Mouse (Mus musculus) lung, postnatal 0 days (tissue): ENCODE data around the gene Tnfsf13. TPM values are rescaled to one million over a fixed set of nuclear protein-coding genes. Genes with fewer than 3 reads are reported as not detected.
A peak's percentile ranks its signal among the peaks of the same experiment; 100 is the strongest.

Experiments
- ATAC-seq: fragments of 200-750 bp; cut with Nextera tagmentation; 2 replicates; pipeline ENCODE4 v1.8.0; 2017; ENCODE audit warnings: moderate library complexity
- DNase-seq: peaks from one replicate; pipeline ENCODE4 v3.0.0-alpha.2; 2016; ENCODE audit warnings: low spot score
- H3K27ac ChIP-seq: fragments of 300-500 bp; sonication (generic); 2 replicates; pipeline ENCODE4 v1.5.1; 2014; ENCODE audit warnings: antibody characterized with exemption, mild to moderate bottlenecking, low read length, mixed read lengths
- H3K27me3 ChIP-seq: fragments of 300-500 bp; sonication (generic); replicated peaks from 2 replicates; pipeline ENCODE4 v1.6.1; 2014; ENCODE audit warnings: low read length, mixed read lengths; ENCODE audit not compliant: insufficient read depth
- H3K36me3 ChIP-seq: fragments of 300-500 bp; sonication (generic); 2 replicates; pipeline ENCODE4 v1.6.1; 2014; ENCODE audit warnings: low read length, mixed read lengths; ENCODE audit not compliant: insufficient read depth
- H3K4me1 ChIP-seq: fragments of 300-500 bp; sonication (generic); 2 replicates; pipeline ENCODE4 v1.6.1; 2014; ENCODE audit warnings: antibody characterized with exemption, low read depth, low read length, mixed read lengths; ENCODE audit not compliant: insufficient read depth
- H3K4me2 ChIP-seq: fragments of 300-500 bp; sonication (generic); replicated peaks from 2 replicates; pipeline ENCODE4 v1.6.1; 2014; ENCODE audit warnings: low read depth, mild to moderate bottlenecking, low read length, moderate library complexity, mixed read lengths
- H3K4me3 ChIP-seq: fragments of 300-500 bp; sonication (generic); 2 replicates; pipeline ENCODE4 v1.5.1; 2014; ENCODE audit warnings: low read depth, low read length
- H3K9ac ChIP-seq: fragments of 300-500 bp; sonication (generic); replicated peaks from 2 replicates; pipeline ENCODE4 v1.6.1; 2014; ENCODE audit warnings: low read depth, mild to moderate bottlenecking
- H3K9me3 ChIP-seq: fragments of 300-500 bp; sonication (generic); 2 replicates; pipeline ENCODE4 v1.6.1; 2016; ENCODE audit warnings: low read length, mixed read lengths
- CTCF ChIP-seq: IDR thresholded peaks from 2 replicates; pipeline ENCODE4 v1.5.1; 2016; ENCODE audit warnings: antibody characterized with exemption, mild to moderate bottlenecking
- EP300 ChIP-seq: IDR thresholded peaks from 2 replicates; pipeline ENCODE4 v1.6.1; 2016; ENCODE audit warnings: antibody characterized with exemption, mild to moderate bottlenecking, control low read depth
- WGBS: fragments of 180-500 bp; shearing (Covaris S2); extraction: QIAGEN DNeasy Blood & Tissue Kit; methylation state at CpG from one replicate; pipeline ENCODE4 v1.1.7; 2014; 5-methylcytosine and 5-hydroxymethylcytosine counted together
- polyA plus RNA-seq: library from polyadenylated mRNA; unstranded; fragments of >200 nt; fragmentation: Nextera tagmentation; extraction: Ambion mirVana; gene quantifications from 2 replicates; pipeline ENCODE4 v1.2.1, GENCODE M21; 2015

The Tnfsf13 gene
- polyA plus RNA-seq, 1 experiment from 2014 or later: 4.4 TPM

DNA sequence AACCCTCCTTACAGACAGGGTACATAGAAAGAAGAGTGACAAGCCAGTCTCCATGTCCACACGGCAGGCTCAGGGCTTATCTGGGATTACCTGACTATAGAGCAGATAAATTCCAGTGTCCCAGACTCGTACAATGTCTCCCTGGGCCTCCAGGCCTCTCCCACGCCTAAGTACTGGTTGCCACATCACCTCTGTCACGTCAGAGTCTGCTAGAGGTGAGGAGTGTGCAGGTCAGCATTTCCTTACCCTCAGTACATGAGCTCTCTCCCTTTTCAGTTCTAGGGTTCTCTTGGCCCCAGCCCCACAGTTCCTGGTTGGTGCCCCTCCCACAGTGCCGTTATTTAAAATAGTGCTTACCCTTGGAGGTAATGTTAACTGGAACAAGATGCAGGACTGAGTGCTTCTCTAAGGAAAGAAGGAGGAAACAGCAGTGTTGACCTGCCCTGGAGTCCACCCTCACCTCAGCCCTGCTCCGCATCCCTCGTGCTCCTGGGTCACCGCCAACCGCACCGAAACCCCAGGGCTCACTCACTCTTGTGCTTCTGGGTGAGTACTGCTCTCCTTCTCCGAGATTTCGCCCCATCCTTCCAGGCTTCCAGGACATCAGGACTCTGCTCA is 1.3 kb downstream of the Tnfsf13 start:
- ATAC-seq (no peak), DNase-seq (peak; percentile 73)
- 0 out of 2 replicates have a peak overlapping the region, but pooled peaks have one; percentile 8 for H3K9ac ChIP-seq
- peaks cover 41% of the 10 kb centered on the region for H3K4me1 ChIP-seq
- H3K27me3 ChIP-seq: no peaks in the 10 kb centered on the region
- H3K4me3 ChIP-seq: no peak overlapping the region
- H3K9me3 ChIP-seq: no peaks in the 10 kb centered on the region
- no peak overlapping the region for H3K4me2 ChIP-seq
- WGBS: 65% methylated on average over 12 of the region's 12 CpGs
- H3K36me3 ChIP-seq: no peaks in the 10 kb centered on the region
- no peak for TF ChIP-seq CTCF
- 0 out of 2 replicates have a peak, but pooled peaks have one; percentile 25 for TF ChIP-seq EP300
- peak overlapping the region; percentile 95 for H3K27ac ChIP-seq

- H3K9me3 ChIP-seq: no peaks in the 10 kb centered on the region
- peak overlapping the region; percentile 8; the same call in 1 of the 2 replicates for H3K9ac ChIP-seq
- TF ChIP-seq EP300 (no peak), CTCF (no peak)
- no peak for DNase-seq
- 0 out of 2 replicates have a peak overlapping the region, but pooled peaks have one; percentile 1 for H3K4me2 ChIP-seq
- ATAC-seq: no peak
- peaks cover 41% of the 10 kb centered on the region for H3K4me1 ChIP-seq
- 69% methylated on average over 7 of the region's 7 CpGs for WGBS
- no peak overlapping the region for H3K4me3 ChIP-seq
- no peaks in the 10 kb centered on the region for H3K27me3 ChIP-seq
- peak overlapping the region; percentile 95 for H3K27ac ChIP-seq
- no peaks in the 10 kb centered on the region for H3K36me3 ChIP-seq
These were observed 2.0 kb downstream of the Tnfsf13 start for GRCm38 (mm10) chr11:69683576-69683975.

DNA sequence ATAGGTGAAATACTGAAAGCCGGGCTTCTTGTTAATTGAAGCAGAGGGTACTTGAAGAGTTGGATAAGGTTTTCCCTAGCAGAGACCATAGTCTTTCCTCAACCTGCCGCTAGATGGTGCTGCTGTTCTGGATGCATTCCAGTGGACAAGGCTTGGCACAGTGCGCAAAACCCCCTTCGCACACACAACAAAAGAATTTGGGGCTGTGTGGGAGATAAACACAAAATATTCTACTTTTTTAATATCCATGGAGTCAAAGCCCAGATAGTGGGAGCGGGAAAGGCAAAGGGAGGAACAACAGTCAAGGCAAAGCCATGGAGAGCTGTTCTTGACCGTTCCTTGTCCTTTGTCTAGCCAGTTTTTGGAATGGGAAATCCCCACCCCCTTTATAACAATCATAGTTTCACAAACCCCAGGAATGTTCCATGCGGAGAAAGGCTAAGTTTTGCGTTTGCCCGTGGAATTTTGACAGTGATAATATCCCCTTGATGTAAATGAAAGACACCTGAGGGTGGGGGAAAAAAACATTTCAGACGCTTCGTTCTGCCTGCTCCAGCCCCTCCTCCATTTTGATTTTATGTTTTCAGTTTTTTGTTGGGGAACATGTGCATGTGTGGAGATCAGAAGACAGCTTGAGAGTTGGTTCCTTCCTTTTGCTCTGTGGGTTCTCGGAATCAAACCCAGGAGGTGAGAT is 2.6 kb downstream of the Tnfsf13 start:
- peak; percentile 94 for TF ChIP-seq CTCF
- TF ChIP-seq EP300: peak; percentile 59
- no peak overlapping the region; the same call in 1 of the 2 replicates for H3K9ac ChIP-seq
- DNase-seq (peak; percentile 96), ATAC-seq (peak; percentile 25)
- no peaks in the 10 kb centered on the region for H3K36me3 ChIP-seq
- peak overlapping the region; percentile 84 for H3K4me2 ChIP-seq
- no peaks in the 10 kb centered on the region for H3K9me3 ChIP-seq
- H3K4me3 ChIP-seq: 0 out of 2 replicates have a peak overlapping the region, but pooled peaks have one; percentile 2
- no peaks in the 10 kb centered on the region for H3K27me3 ChIP-seq
- H3K27ac ChIP-seq: peak overlapping the region; percentile 95
- peaks cover 41% of the 10 kb centered on the region for H3K4me1 ChIP-seq
- WGBS: 13% methylated on average over 12 of the region's 12 CpGs

DNA sequence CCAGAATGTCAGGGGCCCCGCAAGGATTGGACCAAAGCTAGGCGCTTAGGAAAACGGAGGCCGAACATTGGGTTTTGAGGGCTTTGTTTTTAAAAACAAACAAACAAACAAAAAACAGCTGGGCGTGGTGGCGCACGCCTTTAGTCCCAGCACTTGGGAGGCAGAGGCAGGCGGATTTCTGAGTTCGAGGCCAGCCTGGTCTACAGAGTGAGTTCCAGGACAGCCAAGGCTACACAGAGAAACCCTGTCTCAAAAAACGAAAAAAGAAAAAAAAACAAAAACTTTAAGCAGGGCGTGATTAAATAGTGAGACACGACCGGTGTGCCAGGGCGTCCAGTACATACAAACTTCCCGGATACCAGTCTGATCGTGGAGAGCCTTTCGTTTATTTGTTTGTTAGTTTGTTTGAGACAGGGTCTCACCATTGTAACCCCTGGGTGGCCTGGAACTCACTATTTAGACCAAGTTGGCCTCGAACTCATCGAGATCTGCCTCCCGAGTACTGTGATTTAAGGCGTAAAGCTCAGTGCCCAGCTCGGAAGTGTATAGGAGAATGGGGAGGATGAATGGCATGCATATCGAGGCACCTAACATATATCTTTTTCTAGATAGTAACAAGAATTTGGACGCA is 3.3 kb downstream of the Tnfsf13 start:
- no peak for ATAC-seq

DNA sequence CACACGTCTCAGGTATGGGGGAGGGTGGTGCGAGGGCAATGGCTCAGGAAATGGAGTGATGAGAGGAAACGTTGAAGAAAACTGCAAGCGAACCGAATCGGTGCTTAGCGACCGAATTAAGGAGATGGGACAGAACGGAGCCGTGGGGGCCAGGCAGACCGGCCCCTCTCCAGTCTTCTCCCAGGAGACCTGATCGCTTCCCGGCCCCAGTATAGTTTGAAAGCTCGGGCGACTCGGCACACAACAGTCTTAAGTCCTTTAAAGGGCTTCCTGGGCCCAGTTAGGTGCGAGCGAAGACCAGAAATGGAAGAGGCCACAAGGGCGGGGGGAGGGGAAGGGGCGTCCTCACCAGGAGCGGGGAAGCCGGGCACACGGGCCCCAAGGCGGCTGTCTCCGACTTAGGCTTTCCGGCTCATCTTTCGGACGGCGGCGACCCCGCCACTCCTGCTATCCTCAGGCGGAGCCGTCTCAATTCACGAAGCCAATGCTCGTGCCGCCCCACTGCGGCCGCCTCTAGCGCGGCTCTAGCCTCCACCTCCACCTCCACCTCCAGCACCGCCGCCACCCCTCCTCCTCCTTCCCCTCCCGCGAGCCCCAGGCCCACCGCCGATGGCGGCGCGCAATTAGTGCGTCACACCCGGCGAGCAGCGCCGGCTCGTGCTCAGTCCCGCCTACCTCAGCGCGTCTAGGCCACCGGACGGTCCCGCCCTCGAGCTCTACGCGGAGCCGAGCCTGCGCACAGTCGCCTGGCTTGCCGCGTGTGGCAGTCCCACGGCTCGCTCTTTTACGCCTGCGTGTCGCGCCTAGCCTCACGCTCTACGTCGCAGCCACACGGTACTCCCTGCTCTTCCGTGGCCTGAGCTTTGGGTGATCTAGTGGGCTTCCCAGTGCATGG is 4.0 kb downstream of the Tnfsf13 start, which contains the start of gene Senp3:
TSS of gene Senp3 (minus strand) at position 771 of the 895 bp plus-strand sequence.
- Histone ChIP-seq H3K27ac (peak within 1 kb of the TSS; percentile 95), H3K4me3 (peak within 1 kb of the TSS; percentile 83), H3K9me3 (no peaks in the 10 kb centered on the region), H3K4me2 (peak within 1 kb of the TSS; percentile 84), H3K9ac (peak within 1 kb of the TSS; percentile 82), H3K27me3 (no peaks in the 10 kb centered on the region), H3K4me1 (peaks cover 40% of the 10 kb centered on the region), H3K36me3 (0 out of 2 replicates have a peak, but pooled peaks cover 6% of the 10 kb centered on the region)
- DNase-seq (peak; percentile 99), ATAC-seq (peak; percentile 94)
- under 1% methylated on average over 61 of the region's 80 CpGs for WGBS
- no peak for TF ChIP-seq EP300
- peak; percentile 1; the same call in 1 of the 2 replicates for TF ChIP-seq CTCF

More for the DNA sequence above, 3.3 kb downstream of the Tnfsf13 start:
- peak overlapping the region; percentile 83 for H3K4me3 ChIP-seq
- DNase-seq: peak; percentile 15
- H3K27ac ChIP-seq: peak overlapping the region; percentile 95
- H3K9me3 ChIP-seq: no peaks in the 10 kb centered on the region
- H3K9ac ChIP-seq: 0 out of 2 replicates have a peak overlapping the region, but pooled peaks have one; percentile 82
- WGBS: 15% methylated on average over 24 of the region's 24 CpGs
- no peaks in the 10 kb centered on the region for H3K36me3 ChIP-seq
- TF ChIP-seq CTCF (no peak), EP300 (no peak)
- peak overlapping the region; percentile 84 for H3K4me2 ChIP-seq
- H3K4me1 ChIP-seq: peaks cover 41% of the 10 kb centered on the region
- H3K27me3 ChIP-seq: no peaks in the 10 kb centered on the region
